Mouse (Mus musculus) bone marrow, adult 2 months (tissue): ENCODE data around the gene Vmn2r83.

Experiments
- CTCF ChIP-seq: fragments of 200-500 bp; IDR thresholded peaks from 2 replicates; pipeline ENCODE4 v1.5.1; 2011; ENCODE audit warnings: low read length, control low read depth; ENCODE audit not compliant: control insufficient read depth, insufficient read depth
- POLR2A ChIP-seq: fragments of 200-500 bp; IDR thresholded peaks from 2 replicates; pipeline ENCODE4 v1.6.1; 2011; ENCODE audit warnings: low read depth, mild to moderate bottlenecking, control low read depth, low read length, borderline replicate concordance; ENCODE audit not compliant: control insufficient read depth

- TF ChIP-seq POLR2A (no peak), CTCF (no peak)
Observed at GRCm38 (mm10) chr10:79506709-79507108, 38.2 kb downstream of the Vmn2r83 start.
